Mouse (Mus musculus): ENCODE data around the gene Ren1.

The Ren1 gene

GRCm38 (mm10) chr1:133408880-133409516, 58.7 kb downstream of the Ren1 start:
- no peak for DNase-seq (ENCODE audit: low read depth, low spot score)

DNA sequence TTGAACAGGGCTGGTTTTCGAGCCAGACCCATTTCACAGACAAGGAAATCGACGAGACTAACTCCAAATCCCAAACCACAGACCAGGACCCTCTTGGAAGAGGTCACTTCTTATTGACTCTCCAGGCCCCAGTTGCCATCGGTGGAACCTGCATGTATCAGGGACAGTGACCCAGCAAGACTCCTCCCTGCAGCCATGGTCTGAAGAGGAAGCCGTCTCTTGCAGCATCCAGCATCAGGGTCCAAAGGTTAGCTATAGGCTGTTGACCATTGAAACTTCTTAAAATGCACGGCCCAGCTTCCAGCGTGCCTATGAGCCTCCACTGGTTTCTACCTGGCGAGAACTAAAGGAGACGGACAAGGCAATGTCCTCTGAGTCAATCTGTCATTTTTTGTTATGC, 59.5 kb downstream of the Ren1 start:
- DNase-seq (ENCODE audit: low read depth, low spot score) = no peak
